Mouse (Mus musculus) heart, embryonic 11.5 days (tissue): ENCODE measurements around the gene Tmem116. TPM values are rescaled to one million over a fixed set of nuclear protein-coding genes. Genes with fewer than 3 reads are reported as not detected.
A peak's percentile ranks its signal among the peaks of the same experiment; 100 is the strongest.

Experiments
- ATAC-seq: fragments of 200-750 bp; cut with Nextera tagmentation; replicated peaks from 2 replicates; pipeline ENCODE4 v1.8.0; 2017; ENCODE audit warnings: moderate library complexity; ENCODE audit not compliant: insufficient number of reproducible peaks, low FRiP score, low TSS enrichment
- H3K27ac ChIP-seq: fragments of 300-500 bp; sonication (generic); 2 replicates; pipeline ENCODE4 v1.5.1; 2014; ENCODE audit warnings: mild to moderate bottlenecking, low read depth, low read length
- H3K27me3 ChIP-seq: fragments of 300-500 bp; sonication (generic); 2 replicates; pipeline ENCODE4 v1.6.1; 2014; ENCODE audit warnings: mild to moderate bottlenecking, low read length, mixed read lengths; ENCODE audit not compliant: control insufficient read depth, insufficient read depth
- H3K36me3 ChIP-seq: fragments of 300-500 bp; sonication (generic); 2 replicates; pipeline ENCODE4 v1.6.1; 2014; ENCODE audit warnings: mild to moderate bottlenecking, low read length, moderate library complexity, mixed read lengths; ENCODE audit not compliant: control insufficient read depth, insufficient read depth
- H3K4me1 ChIP-seq: fragments of 300-500 bp; sonication (generic); 2 replicates; pipeline ENCODE4 v1.6.1; 2014; ENCODE audit warnings: low read length; ENCODE audit not compliant: control insufficient read depth, insufficient read depth
- H3K4me2 ChIP-seq: fragments of 300-500 bp; sonication (generic); 2 replicates; pipeline ENCODE4 v1.6.1; 2014; ENCODE audit warnings: mild to moderate bottlenecking, moderate library complexity
- H3K4me3 ChIP-seq: fragments of 300-500 bp; sonication (generic); 2 replicates; pipeline ENCODE4 v1.5.1; 2014; ENCODE audit warnings: low read depth, low read length
- H3K9ac ChIP-seq: fragments of 300-500 bp; sonication (generic); 2 replicates; pipeline ENCODE4 v1.6.1; 2014; ENCODE audit warnings: mild to moderate bottlenecking, low read depth, low read length, moderate library complexity
- H3K9me3 ChIP-seq: fragments of 300-500 bp; sonication (generic); replicated peaks from 2 replicates; pipeline ENCODE4 v1.6.1; 2016; ENCODE audit warnings: low read length; ENCODE audit not compliant: control insufficient read depth
- WGBS: fragments of 180-500 bp; shearing (Covaris S2); extraction: QIAGEN DNeasy Blood & Tissue Kit; methylation state at CpG from one replicate; pipeline ENCODE4 v1.1.7; 2014; ENCODE audit not compliant: insufficient replicate concordance; 5-methylcytosine and 5-hydroxymethylcytosine counted together
- polyA plus RNA-seq: library from polyadenylated mRNA; unstranded; fragments of >200 nt; fragmentation: Nextera tagmentation; extraction: Ambion mirVana; gene quantifications from 2 replicates; pipeline ENCODE4 v1.2.1, GENCODE M21; 2014

Tmem116 gene
- polyA plus RNA-seq, 1 experiment from 2014 or later, result 3.5 TPM

DNA sequence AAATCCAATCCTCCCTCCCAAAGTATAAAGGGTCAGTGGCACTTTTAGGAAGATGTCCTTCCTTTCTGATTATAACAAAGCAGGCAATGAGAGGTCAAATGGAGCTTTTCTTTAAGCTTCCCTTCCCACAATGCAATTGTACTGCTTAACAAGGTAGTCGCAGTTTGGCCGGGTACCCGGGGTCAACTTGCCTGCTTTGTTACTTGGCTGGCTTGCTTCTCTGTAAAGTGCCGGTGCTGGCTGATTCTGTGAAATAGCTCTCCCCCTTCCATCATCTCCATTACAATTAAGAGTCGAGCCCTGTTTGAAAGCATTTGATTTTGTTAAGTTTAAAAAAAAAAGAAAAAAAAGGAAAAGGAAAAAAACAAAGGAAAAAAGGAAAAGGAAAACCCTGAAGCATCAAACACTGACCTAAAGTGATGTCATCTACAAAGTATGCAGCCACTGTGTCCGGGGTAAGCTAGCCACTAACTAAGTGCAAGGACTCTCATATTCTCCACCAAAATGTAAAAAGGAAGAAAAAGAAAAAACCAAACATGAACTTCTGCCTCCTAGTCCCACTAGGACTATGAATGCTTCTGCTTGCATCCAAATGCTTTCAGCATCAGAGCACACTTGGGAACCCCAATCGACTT lies 85.3 kb downstream of the Tmem116 start:
- Histone ChIP-seq H3K36me3 (peaks cover 30% of the 10 kb centered on the region), H3K27me3 (no peaks in the 10 kb centered on the region), H3K9ac (no peak overlapping the region), H3K4me2 (no peak overlapping the region), H3K4me1 (0 out of 2 replicates have a peak, but pooled peaks cover 3% of the 10 kb centered on the region), H3K4me3 (no peak overlapping the region), H3K9me3 (no peaks in the 10 kb centered on the region), H3K27ac (no peak overlapping the region)
- ATAC-seq, result no peak
- WGBS, result 68% methylated on average over 7 of the region's 7 CpGs

DNA sequence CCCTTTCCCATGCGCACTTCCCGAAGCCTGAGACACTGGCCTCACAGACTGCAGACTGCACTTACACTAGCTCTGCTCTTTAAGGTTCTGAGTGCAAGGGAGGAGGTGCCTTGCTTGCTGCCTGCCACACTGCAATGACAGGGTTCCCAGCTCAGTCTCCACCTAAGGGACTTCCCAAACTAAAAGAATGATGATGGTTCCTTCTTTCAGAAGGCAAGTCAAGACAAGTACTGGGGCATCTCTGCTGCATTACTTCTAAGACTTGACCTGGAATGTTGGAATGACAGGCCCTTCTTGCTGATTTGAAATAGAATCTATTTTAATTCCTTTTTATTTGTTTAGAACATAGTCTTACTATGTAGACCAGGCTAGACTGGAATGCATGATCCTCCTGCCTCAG lies 85.9 kb downstream of the Tmem116 start:
- Histone ChIP-seq H3K9ac (no peak overlapping the region), H3K4me3 (no peak overlapping the region), H3K9me3 (no peaks in the 10 kb centered on the region), H3K4me1 (0 out of 2 replicates have a peak, but pooled peaks cover 3% of the 10 kb centered on the region), H3K36me3 (peaks cover 25% of the 10 kb centered on the region), H3K4me2 (no peak overlapping the region), H3K27ac (no peak overlapping the region), H3K27me3 (no peaks in the 10 kb centered on the region)
- no peak for ATAC-seq
- WGBS, result 65% methylated on average over 2 of the region's 2 CpGs

DNA sequence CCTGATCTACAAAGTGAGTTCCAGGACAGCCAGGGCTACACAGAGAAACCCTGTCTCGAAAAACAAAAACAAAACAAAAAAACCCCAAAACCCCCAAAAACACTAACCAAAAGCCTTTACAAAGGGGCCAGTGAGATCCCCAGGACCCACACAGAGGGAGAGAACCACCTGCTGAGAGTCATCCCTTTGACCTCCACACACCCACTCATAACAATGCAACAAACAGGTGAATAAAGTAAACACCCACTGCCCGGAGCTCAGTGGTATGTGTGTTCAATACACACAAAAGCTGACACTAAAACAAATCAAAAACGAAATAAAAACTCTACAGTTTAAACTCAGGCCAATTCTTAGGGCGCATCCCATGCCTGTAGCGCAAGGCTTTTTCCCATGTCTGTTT lies 88.4 kb downstream of the Tmem116 start:
- Histone ChIP-seq H3K27me3 (no peaks in the 10 kb centered on the region), H3K9ac (no peak overlapping the region), H3K4me3 (no peak overlapping the region), H3K36me3 (peaks cover 11% of the 10 kb centered on the region; the same call in 1 of the 2 replicates), H3K4me2 (no peak overlapping the region), H3K27ac (no peak overlapping the region), H3K4me1 (peaks cover 12% of the 10 kb centered on the region), H3K9me3 (no peaks in the 10 kb centered on the region)
- no peak for ATAC-seq
- WGBS, result 91% methylated on average over 5 of the region's 5 CpGs

DNA sequence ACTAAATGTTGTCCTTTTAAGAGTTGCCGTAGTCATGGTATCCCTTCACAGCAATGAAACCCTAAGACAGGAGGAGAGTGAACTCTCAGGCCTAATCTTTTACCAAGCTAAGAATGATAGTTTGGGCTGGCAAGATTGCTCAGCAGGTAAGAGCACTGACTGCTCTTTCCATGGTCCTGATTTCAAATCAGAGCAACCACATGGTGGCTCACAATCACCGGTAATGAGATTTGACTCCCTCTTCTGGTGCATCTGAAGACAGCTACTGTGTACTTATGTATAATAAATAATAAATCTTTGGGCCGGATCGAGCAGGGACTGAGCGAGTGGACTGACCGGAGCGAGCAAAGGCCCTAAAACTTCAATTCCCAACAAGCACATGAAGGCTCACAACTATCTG lies 89.5 kb downstream of the Tmem116 start:
- Histone ChIP-seq H3K4me3 (no peak overlapping the region), H3K27me3 (no peaks in the 10 kb centered on the region), H3K9ac (no peak overlapping the region), H3K4me2 (no peak overlapping the region), H3K36me3 (0 out of 2 replicates have a peak, but pooled peaks cover 2% of the 10 kb centered on the region), H3K27ac (no peak overlapping the region), H3K9me3 (no peaks in the 10 kb centered on the region), H3K4me1 (peaks cover 12% of the 10 kb centered on the region)
- 89% methylated on average over 7 of the region's 7 CpGs for WGBS
- no peak for ATAC-seq

DNA sequence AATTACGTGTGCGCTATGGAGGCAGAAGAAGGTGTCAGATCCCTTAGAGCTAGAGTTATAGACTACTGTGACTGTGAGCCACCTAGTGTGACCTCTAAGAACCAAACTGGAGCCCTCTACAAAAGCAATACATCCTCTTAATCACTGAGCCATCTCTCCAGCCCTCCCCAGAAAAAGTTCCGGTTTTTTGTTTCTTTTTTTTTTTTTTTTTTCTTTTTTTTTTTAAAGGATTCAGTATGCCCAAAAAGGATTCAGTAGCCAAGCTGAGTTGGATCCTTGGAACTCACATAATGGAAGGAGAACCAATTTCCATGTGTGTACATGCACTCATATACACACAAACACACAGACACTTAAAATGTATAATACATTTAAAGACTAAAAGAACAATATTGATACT lies 91.7 kb downstream of the Tmem116 start:
- no peak overlapping the region for H3K4me2 ChIP-seq
- no peaks in the 10 kb centered on the region for H3K9me3 ChIP-seq
- ATAC-seq, result no peak
- H3K27ac ChIP-seq, result no peak overlapping the region
- 0 out of 2 replicates have a peak, but pooled peaks cover 2% of the 10 kb centered on the region for H3K36me3 ChIP-seq
- H3K9ac ChIP-seq, result no peak overlapping the region
- WGBS, result 83% methylated on average over 3 of the region's 3 CpGs
- no peaks in the 10 kb centered on the region for H3K27me3 ChIP-seq
- peaks cover 9% of the 10 kb centered on the region for H3K4me1 ChIP-seq
- H3K4me3 ChIP-seq, result no peak overlapping the region

DNA sequence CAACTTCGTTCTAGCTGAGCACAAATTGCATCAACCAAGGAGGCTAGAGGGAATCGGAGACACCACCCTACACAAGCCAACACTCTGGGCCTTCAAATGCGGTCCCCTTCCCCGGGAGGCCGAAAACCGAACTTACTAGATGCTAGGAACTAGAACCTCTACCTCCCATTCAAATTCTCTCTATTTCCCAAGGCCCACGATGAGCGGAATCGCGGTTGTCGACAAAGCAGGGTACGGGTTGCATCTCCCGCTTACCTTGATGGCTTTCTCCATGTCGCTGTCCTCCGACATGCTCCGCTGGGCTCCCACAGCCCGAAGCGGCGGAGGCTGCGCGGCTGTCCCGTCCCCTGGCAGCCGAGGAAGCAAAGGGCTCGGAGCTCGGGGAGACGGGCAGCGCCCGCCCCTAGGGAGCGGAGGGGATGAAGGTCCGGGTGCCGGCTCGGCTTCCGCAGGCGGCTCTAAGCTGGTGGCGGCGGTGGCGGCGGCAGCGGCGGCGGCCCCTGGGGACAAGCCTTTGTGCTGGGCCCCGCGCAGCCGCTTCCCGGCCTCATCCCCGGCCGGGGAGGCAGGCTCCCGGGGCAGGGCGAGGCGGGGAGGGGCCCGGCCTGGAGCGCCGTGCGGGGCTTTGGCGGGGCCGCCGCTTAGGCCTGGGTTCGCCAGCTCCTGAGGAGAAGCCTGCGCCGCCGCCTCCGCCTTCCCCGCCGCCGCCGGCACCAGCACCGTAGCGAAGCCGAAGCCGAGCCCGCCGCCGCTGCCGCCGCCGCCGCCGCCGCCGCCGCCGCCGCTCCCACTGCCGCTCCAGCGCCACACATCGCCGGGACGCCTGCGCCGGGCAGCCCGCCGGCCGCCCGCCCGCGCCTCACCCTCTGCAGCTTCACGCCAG lies 93.5 kb downstream of the Tmem116 start, which contains the start of the genes Adam1a and Gm42878:
Adam1a (minus strand) TSS at position 573 of the 883 bp plus-strand sequence.
Gm42878 (minus strand) TSS at position 573 of the 883 bp plus-strand sequence.
- Histone ChIP-seq H3K4me2 (peak within 1 kb of the TSS; percentile 93), H3K9ac (peak within 1 kb of the TSS; percentile 92), H3K4me3 (peak within 1 kb of the TSS; percentile 92), H3K9me3 (no peaks in the 10 kb centered on the region), H3K4me1 (peaks cover 9% of the 10 kb centered on the region), H3K27me3 (no peaks in the 10 kb centered on the region), H3K27ac (peak within 1 kb of the TSS; percentile 91), H3K36me3 (no peaks in the 10 kb centered on the region)
- peak; percentile 64 for ATAC-seq
- under 1% methylated on average over 58 of the region's 97 CpGs for WGBS

DNA sequence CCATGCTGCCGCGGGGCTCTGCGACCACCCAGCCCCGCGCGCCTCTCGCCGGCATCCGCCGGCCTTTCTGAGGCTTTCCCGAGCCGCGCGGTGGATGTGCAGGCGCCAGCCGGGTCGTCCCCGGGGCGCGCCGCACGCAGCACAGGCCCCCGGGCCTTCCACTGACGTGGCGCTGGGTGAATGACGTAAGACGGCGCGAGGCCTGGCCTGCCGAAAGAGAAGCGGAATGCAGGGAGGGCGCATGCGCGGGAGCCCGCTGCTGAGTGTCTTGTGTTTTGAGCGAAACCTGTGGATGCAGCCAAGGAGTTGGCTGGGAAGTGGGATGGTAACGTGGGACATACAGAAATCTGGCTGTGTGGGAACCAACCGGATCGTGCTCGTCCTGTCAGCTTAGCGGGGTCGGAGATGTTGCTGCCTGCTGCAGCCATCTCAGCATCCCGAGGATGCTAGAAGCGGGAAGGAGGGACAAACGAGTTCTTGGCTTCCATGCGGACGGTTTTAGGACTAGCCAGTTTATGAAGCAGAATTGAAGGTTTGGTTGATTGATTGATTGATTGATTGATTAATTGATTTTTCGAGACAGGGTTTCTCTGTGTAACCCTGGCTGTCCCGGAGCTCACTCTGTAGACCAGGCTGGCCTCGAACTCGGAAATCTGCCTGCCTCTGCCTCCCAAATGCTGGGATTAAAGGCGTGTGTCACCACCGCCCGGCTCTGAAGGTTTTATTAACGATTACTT lies 94.3 kb downstream of the Tmem116 start, which contains the start of gene Mapkapk5:
Mapkapk5 (minus strand) TSS at position 113 of the 737 bp plus-strand sequence.
- H3K4me1 ChIP-seq, result peaks cover 9% of the 10 kb centered on the region
- peak within 1 kb of the TSS; percentile 92 for H3K9ac ChIP-seq
- no peaks in the 10 kb centered on the region for H3K36me3 ChIP-seq
- peak within 1 kb of the TSS; percentile 92 for H3K4me3 ChIP-seq
- ATAC-seq, result peak; percentile 92
- peak within 1 kb of the TSS; percentile 93 for H3K4me2 ChIP-seq
- H3K27ac ChIP-seq, result peak within 1 kb of the TSS; percentile 91
- WGBS, result 2% methylated on average over 55 of the region's 55 CpGs
- no peaks in the 10 kb centered on the region for H3K27me3 ChIP-seq
- no peaks in the 10 kb centered on the region for H3K9me3 ChIP-seq

DNA sequence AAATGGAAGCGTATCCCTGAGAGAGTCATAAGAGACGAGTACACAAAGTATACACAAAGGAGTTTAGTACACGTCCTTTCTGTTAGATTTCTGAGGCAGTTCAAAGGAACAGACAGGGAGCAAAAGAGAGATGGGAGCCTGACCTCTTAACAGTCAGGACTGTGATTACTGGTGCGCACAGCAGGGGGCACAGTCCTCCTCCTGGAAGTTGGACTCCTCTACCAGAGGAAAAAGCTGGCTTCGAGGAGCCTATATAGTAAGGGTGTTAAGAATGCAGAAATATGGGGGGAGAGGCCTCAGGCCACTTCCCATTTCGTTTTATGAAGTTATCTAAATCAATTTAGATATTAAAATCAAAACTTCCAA lies 94.8 kb downstream of the Tmem116 start:
- Histone ChIP-seq H3K36me3 (no peaks in the 10 kb centered on the region), H3K4me3 (peak overlapping the region; percentile 92), H3K9ac (peak overlapping the region; percentile 92), H3K27ac (peak overlapping the region; percentile 91), H3K4me1 (peaks cover 9% of the 10 kb centered on the region), H3K4me2 (peak overlapping the region; percentile 93), H3K27me3 (no peaks in the 10 kb centered on the region), H3K9me3 (no peaks in the 10 kb centered on the region)
- 37% methylated on average over 6 of the region's 6 CpGs for WGBS
- no peak for ATAC-seq
